Mouse (Mus musculus): ENCODE measurements around the gene Slc22a18.

Gene Slc22a18

DNA sequence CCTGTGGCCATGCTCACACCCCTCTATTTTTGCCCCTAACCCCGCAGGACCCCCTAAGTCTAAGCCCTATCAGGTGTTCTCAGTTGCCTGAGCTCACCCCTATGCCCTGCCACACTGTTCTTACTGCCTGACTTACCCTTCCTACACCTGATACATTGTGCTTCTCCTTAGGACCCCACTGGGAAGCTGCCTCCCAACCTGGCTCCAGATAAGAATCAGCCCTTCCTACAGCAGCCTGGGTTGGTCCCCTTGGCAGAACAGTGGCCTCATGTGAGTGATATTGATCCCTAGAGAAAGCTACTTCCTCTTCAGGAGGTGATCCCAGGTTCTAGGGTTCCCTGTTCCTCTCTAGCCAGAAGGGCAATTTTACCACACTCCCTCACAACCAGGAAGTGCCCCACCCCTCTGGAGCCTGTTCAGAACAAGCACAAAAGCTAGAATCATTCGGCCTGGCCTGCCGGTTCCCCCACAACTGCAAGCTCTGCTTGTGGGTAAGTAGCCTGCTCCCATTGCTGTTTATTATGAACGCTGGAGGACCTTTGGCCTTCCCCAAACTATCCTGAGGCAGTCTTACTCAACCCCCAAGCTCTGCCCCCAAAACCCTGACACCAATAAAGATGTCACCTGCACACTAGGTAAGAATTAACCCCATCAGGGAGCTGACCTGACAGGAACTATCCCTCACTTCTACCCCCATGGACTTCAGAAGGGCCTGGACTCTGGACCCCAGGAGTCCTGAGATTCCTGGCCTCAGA, at the start of gene Slc22a18:
Slc22a18 (plus strand) TSS at position 390 of the 755 bp plus-strand sequence.
- in situ Hi-C loops (cut with MboI, MseI): no loop called here

DNA sequence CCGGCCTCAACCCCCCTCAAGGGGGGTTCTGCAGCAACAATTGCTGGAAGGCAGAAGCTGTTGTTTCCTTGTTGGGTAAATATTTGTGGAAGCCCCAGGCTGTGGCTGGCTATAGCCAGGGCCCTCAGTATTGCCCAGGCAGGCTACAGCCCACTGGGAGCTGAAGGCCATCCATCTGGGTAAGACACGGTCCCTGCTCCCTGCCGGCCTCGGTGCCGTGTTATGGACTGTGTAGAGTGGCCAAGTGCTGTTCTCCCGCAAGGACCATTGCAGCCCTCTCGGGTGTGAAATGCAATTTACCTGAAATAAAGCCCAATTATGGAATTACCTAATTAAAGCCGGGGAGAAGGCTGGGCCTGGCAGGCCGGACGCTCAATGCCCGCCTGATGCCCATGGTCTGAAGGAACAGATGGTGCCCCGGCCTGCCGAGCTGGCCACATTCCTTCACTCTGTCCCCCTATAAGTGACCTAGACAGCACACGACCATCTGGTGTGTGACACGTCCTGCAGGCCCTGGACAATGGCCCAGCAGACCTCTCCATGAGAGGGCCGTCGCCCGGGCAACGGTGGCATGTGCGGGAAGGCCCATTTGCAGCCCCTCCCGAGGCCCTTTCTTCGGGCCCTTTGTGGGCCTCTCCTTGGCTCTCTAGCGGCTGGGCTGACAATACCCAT, 45.3 kb upstream of the Slc22a18 start:
- in situ Hi-C loops (cut with MboI, MseI): no loop called here

GRCm38 (mm10) chr7:143428814-143429499, 44.6 kb upstream of the Slc22a18 start:
- in situ Hi-C loops (cut with MboI, MseI): no loop called here

GRCm38 (mm10) chr7:143432631-143433030, 40.9 kb upstream of the Slc22a18 start:
- in situ Hi-C loops (cut with MboI, MseI): no loop called here

DNA sequence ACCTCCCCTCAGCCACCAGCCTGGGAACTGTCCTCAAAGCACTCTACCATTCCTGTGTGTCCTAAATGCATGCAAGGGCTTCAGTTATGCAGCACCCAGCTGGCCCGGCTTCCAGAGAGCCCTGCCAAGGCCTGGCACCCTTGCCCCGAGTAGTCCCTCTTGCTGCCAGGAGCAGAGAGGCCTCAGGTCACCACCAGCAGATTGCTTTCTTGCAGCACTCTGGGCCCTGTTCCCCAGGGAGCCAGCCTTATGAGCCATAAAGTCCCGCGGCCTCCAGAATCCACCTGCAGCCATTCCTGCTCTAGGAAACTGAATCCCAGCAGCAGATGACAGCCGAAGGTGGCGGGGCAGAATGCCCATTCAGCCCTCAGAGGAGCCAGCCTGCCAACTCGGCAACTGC, 40.2 kb upstream of the Slc22a18 start:
- in situ Hi-C loops (cut with MboI, MseI): no loop called here

- in situ Hi-C loops (cut with MboI, MseI): no loop called here
Observed at GRCm38 (mm10) chr7:143437231-143437893, 36.2 kb upstream of the Slc22a18 start.

DNA sequence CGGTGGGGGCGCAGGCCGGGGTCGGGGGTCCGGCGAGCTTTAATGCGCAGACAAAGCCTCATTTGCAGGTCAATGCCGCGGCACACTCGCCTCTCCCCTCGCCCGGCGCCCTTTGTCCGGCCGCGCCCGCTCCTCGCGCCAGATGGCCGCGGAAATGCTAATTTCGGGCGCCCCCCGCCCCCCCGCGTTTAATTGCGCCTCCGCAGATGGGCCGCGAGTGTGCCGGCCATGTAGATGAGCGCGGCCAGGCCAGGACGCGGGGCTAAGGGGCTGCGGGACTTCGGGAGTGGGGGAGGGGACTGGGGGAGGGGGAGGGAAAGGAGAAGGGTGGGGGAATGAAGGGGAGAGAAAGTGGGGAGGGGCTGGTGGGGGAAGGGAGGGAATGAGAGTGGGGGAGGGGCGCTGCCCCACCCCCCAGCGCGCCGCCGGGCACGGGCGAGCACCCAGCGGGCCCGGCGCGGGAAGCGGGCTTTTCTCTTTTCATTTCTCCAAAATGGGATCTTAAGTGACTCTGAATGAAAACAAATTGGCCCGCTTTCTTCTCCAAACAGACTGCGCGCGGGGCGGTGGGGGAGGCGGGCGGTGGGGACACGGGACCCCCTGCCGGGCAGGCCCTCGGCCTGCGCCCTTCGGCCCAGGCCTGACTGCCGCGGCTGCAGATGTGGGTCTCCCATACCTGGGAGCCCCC, 35.5 kb upstream of the Slc22a18 start:
- in situ Hi-C loops (cut with MboI, MseI): no loop called here

GRCm38 (mm10) chr7:143438965-143439364, 34.6 kb upstream of the Slc22a18 start:
- in situ Hi-C loops (cut with MboI, MseI): no loop called here

DNA sequence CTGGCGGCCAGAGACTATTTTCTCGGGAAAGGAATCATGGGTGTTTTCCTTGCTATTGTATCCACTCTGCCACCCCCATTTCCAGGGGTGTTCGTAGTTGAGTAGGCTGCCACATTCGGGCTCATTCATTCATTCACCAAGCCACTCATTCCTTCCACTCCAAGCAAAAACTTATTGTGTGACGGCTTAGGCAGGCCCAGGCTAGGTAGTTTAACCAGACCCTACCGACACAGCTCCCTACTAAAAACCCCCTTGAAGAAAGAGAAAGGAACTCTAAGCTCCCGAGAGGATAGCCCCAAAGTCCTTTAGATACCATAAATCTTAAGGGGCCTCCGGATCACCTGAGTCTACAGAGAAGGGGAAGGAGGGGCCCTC, 29.0 kb upstream of the Slc22a18 start:
- in situ Hi-C loops (cut with MboI, MseI): no loop called here

GRCm38 (mm10) chr7:143444955-143445648, 28.4 kb upstream of the Slc22a18 start:
- in situ Hi-C loops (cut with MboI, MseI): no loop called here

GRCm38 (mm10) chr7:143445651-143446460, 27.7 kb upstream of the Slc22a18 start:
- in situ Hi-C loops (cut with MboI, MseI): no loop called here

DNA sequence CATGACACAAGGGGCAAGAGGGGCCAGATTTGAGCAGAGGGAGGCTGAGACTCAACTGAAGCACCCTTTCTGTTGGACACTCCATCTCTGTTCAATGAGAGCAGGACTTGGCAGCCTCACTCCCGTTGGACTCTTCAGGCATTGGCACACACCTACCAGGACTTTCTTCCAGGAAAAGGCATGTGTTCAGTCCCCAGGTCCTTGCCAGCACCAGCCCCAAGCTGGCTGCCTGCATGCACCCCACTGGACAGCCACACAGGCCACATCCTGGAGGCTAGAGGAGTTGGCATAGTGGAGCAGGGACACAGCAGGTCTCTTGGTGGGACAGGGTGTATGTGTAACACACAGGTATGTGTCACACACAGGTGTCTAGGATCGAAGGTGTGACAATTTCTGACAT, 26.4 kb upstream of the Slc22a18 start:
- in situ Hi-C loops (cut with MboI, MseI): no loop called here

DNA sequence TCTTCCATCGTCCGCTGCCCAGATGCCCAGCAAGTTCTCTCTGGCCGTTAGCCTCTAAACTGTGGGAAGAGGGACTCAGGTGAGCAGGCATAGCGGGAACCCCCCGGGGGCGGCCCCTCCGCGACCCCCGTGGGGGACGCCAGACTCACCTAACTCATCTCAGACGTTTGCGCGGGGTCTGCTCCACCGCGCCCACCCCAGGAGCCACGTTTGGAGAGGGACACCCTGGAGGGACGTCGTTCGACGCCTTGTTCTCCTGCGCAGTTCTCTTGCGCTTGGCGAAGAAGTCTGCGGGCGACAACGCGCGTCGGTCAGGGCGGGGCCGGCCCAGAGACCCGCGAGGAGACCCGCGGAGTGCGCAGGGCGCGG, 14.6 kb upstream of the Slc22a18 start:
- in situ Hi-C loops (cut with MboI, MseI): no loop called here

DNA sequence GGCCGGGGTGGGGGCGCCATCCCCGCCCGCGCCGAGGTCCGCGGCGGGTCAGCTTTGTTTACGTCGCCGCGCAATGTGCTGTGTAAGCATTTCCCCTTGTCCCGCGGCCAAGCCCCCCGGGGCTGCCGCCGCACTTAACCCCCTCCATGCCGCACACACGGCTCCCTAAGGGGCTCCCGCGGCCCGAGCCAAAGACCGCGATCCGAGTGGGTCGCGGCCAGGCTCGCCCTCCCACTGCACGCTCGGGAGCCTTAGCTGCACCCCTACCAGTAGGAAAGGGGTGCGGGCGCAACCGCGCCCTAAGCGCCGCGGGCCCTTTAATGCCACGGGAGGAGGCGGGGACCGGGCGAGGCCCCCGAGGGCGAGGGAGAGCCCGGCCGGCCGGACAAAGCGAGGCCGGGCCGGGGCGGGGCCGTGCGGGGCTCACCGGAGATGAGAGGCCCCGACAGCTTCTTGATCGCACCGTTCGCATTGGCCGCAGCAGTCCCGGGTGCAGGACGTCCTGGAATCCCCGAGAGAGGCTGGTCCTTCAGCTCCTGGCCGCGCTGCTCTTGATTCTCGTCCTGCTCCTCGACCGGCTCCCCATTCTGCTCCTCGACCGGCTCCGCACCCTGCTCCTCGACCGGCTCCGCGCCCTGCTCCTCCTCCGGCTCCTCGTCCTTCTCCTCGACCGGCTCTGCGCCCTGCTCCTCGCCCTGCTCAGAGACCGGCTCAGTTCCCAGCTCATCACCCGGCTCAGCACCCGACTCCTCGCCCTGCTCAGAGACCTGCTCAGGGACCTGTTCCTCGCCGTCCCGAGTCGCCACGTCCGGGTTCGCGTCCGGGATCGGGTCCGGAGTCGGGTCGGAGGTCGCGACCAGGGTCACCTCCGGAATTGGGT, 14.0 kb upstream of the Slc22a18 start:
- in situ Hi-C loops (cut with MboI, MseI): no loop called here

DNA sequence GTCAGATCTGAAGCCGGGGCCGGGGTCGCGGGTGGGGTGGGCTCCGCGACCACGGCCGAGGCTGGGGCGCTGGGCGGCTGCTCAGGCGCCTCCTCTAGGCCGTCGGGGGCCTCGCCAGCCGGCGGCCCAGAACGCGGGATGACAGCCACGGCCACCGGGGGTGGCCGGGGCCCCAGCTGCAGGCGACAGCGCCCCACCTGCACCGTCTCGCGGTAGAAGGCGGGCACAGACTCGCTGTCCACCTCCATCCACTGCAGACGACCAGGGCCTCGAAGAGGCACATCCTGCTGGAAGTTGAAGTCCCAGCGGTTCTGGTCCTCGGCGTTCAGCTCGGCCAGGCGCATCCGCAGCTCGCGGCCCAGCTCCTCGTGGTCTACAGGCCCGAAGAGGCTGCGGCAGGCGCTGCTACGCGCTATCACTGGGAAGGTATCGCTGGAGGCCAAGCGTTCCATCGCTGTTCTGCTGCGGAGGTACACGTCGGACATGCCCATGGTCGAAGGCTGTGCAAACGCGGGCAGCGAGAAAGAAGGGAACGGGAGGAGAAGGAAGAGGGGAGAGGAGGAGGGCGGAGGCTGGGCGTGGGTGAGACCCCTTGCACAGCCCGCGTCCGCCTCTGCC, 13.2 kb upstream of the Slc22a18 start:
- in situ Hi-C loops (cut with MboI, MseI): no loop called here

- in situ Hi-C loops (cut with MboI, MseI): no loop called here
Observed at GRCm38 (mm10) chr7:143460874-143461273, 12.7 kb upstream of the Slc22a18 start, which contains the start of gene Cdkn1c. TSS of gene Cdkn1c (minus strand) at chr7:143461050.

DNA sequence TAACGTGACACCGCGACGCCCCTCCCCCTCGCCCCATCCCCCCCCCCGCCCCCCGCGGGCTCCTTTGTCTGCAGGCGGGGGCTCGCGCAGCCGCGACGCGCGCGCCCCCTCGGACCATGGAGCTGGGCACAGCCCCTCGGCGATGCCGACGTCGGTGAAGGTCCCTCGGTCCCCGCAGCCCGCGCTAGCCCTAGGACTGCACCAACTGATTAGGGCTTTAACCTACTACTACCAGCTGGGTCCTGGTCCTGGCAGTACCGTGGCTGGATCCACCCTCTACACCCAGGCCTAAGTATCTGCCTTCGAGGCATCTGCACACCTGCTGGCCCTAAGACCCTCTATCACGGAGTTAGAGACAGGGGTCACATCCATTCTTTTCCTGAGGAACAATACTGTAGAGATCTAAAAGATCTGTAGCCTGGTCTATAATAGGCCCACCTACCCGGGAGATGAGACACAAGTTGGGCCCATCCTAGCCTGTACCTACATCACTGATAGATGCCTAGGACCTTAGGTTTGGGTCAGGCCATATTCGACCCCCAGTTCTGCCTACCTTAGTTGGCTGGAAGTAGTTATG, 12.2 kb upstream of the Slc22a18 start:
- in situ Hi-C loops (cut with MboI, MseI): no loop called here

- in situ Hi-C loops (cut with MboI, MseI): no loop called here
Observed at GRCm38 (mm10) chr7:143461920-143462319, 11.6 kb upstream of the Slc22a18 start.
